ENCODE assay signal across 10 mouse cellular contexts in genomic region chr4:133052029-133052745, GRCm38 (mm10). TPM values are rescaled to one million over a fixed set of nuclear protein-coding genes. Genes with fewer than 3 reads are reported as not detected.
A peak's percentile ranks its signal among the peaks of the same experiment; 100 is the strongest.
DNase-seq lines count a peak whose midpoint lies in the region; ATAC-seq lines count a peak whose summit lies in the region.
"Had no signal": no experiment of that assay in that cellular context is flagged by ENCODE, and none has a peak within 500 bp of the region (broad histone marks: within the 10 kb centered on the region; RNA-seq: fewer than 3 reads in every experiment).

No protein-coding gene starts in this region.

- no peak for DNase-seq in kidney, postnatal 4 days
- DNase-seq in frontal cortex, postnatal 36 days (ENCODE audit: low spot score in 2 of 2) = no peak
- no peak for DNase-seq in lung, postnatal 14 days
- DNase-seq in ovary, postnatal 10 days (ENCODE audit: low spot score) = no peak
- DNase-seq: gastrocnemius, postnatal 14 days; right cerebral cortex, postnatal 14 days had no signal

- H3K4me3 ChIP-seq in kidney, embryonic 14.5 days (ENCODE audit: low read length) = no peak overlapping the region
- H3K4me3 ChIP-seq in embryonic facial prominence, embryonic 12.5 days = no peak overlapping the region
- H3K4me3 ChIP-seq in hindbrain, embryonic 12.5 days = no peak overlapping the region
- H3K4me3 ChIP-seq in midbrain, embryonic 15.5 days = no peak overlapping the region

- ATAC-seq in kidney, embryonic 14.5 days (ENCODE audit: low FRiP score, low TSS enrichment) = no peak
- no peak for ATAC-seq in embryonic facial prominence, embryonic 12.5 days (ENCODE audit: insufficient number of reproducible peaks, insufficient read depth, low FRiP score, low TSS enrichment)
- no peak for ATAC-seq in hindbrain, embryonic 12.5 days (ENCODE audit: low FRiP score)
- no peak for ATAC-seq in midbrain, embryonic 15.5 days (replicated peaks)

- peaks cover 6% of the 10 kb centered on the region for H3K36me3 ChIP-seq in kidney, embryonic 14.5 days (ENCODE audit: control insufficient read depth, insufficient read depth, low read length)
- H3K36me3 ChIP-seq in embryonic facial prominence, embryonic 12.5 days = peaks cover 10% of the 10 kb centered on the region; the same call in 1 of the 2 replicates
- H3K36me3 ChIP-seq in hindbrain, embryonic 12.5 days = peaks cover 12% of the 10 kb centered on the region
- H3K36me3 ChIP-seq in midbrain, embryonic 15.5 days (replicated peaks) = no peaks in the 10 kb centered on the region

- H3K9me3 ChIP-seq in kidney, embryonic 14.5 days (ENCODE audit: control insufficient read depth, low read length) = no peaks in the 10 kb centered on the region
- no peaks in the 10 kb centered on the region for H3K9me3 ChIP-seq in embryonic facial prominence, embryonic 12.5 days
- no peaks in the 10 kb centered on the region for H3K9me3 ChIP-seq in hindbrain, embryonic 12.5 days (replicated peaks)
- H3K9me3 ChIP-seq in midbrain, embryonic 15.5 days = no peaks in the 10 kb centered on the region

- H3K4me2 ChIP-seq in kidney, embryonic 14.5 days (replicated peaks; ENCODE audit: low read depth, low read length) = no peak overlapping the region
- H3K4me2 ChIP-seq in embryonic facial prominence, embryonic 12.5 days (replicated peaks) = peak overlapping the region; percentile 29
- H3K4me2 ChIP-seq in hindbrain, embryonic 12.5 days (replicated peaks) = no peak overlapping the region; the same call in 1 of the 2 replicates
- H3K4me2 ChIP-seq in midbrain, embryonic 15.5 days = no peak overlapping the region

- H3K9ac ChIP-seq in kidney, embryonic 14.5 days (ENCODE audit: low read depth, low read length) = no peak overlapping the region
- H3K9ac ChIP-seq in embryonic facial prominence, embryonic 12.5 days = peak overlapping the region; percentile 11; the same call in 1 of the 2 replicates
- H3K9ac ChIP-seq in hindbrain, embryonic 12.5 days = peak overlapping the region; percentile 36; the same call in 1 of the 2 replicates
- H3K9ac ChIP-seq in midbrain, embryonic 15.5 days = peak overlapping the region; percentile 2; the same call in 1 of the 2 replicates

- H3K27me3 ChIP-seq in kidney, embryonic 14.5 days (ENCODE audit: control insufficient read depth, insufficient read depth, low read length) = no peaks in the 10 kb centered on the region
- H3K27me3 ChIP-seq in embryonic facial prominence, embryonic 12.5 days = no peaks in the 10 kb centered on the region
- H3K27me3 ChIP-seq in hindbrain, embryonic 12.5 days = no peaks in the 10 kb centered on the region
- no peaks in the 10 kb centered on the region for H3K27me3 ChIP-seq in midbrain, embryonic 15.5 days (replicated peaks)

- peaks cover 85% of the 10 kb centered on the region for H3K4me1 ChIP-seq in kidney, embryonic 14.5 days (ENCODE audit: control insufficient read depth, insufficient read depth, low read length)
- H3K4me1 ChIP-seq in embryonic facial prominence, embryonic 12.5 days = peaks cover 95% of the 10 kb centered on the region
- peaks cover 86% of the 10 kb centered on the region for H3K4me1 ChIP-seq in hindbrain, embryonic 12.5 days
- peaks cover 72% of the 10 kb centered on the region for H3K4me1 ChIP-seq in midbrain, embryonic 15.5 days

- H3K27ac ChIP-seq in kidney, embryonic 14.5 days (ENCODE audit: low read depth, low read length) = peak overlapping the region; percentile 39; the same call in 1 of the 2 replicates
- H3K27ac ChIP-seq in embryonic facial prominence, embryonic 12.5 days = peak overlapping the region; percentile 90
- peak overlapping the region; percentile 77 for H3K27ac ChIP-seq in hindbrain, embryonic 12.5 days
- peak overlapping the region; percentile 62 for H3K27ac ChIP-seq in midbrain, embryonic 15.5 days

- WGBS in kidney, embryonic 14.5 days = 60% methylated on average over 6 of the region's 6 CpGs
- 23% methylated on average over 6 of the region's 6 CpGs for WGBS in embryonic facial prominence, embryonic 12.5 days
- WGBS in hindbrain, embryonic 12.5 days = 43% methylated on average over 6 of the region's 6 CpGs
- 34% methylated on average over 6 of the region's 6 CpGs for WGBS in midbrain, embryonic 15.5 days

RNA-seq across cellular contexts. Expression of gene Ahdc1, which starts 41.1 kb away (rescaled TPM):
- 11.3 and 12.1 TPM in 2 replicates for polyA plus RNA-seq in kidney, embryonic 14.5 days (2014; fragmentation: Nextera tagmentation; extraction: Ambion mirVana)
- 12.7 and 14.6 TPM in 2 replicates for polyA plus RNA-seq in embryonic facial prominence, embryonic 12.5 days (2016; fragmentation: Nextera tagmentation; extraction: Ambion mirVana)
- 12.8 and 15.3 TPM in 2 replicates for polyA plus RNA-seq in hindbrain, embryonic 12.5 days (2016; fragmentation: Nextera tagmentation; extraction: Ambion mirVana)
- 13.5 and 14.4 TPM in 2 replicates for polyA plus RNA-seq in midbrain, embryonic 15.5 days (2015; fragmentation: Nextera tagmentation; extraction: Ambion mirVana)

Comparison
In these comparisons a context has a peak if more than half of its experiments do, and no peak if none do; other contexts are left out.
1. H3K27ac ChIP-seq: peak in every context shown above with its lines; median percentile 90 in embryonic facial prominence, embryonic 12.5 days; 77 in hindbrain, embryonic 12.5 days; 62 in midbrain, embryonic 15.5 days; 39 in kidney, embryonic 14.5 days.